ENCODE assay signal across 12 mouse cellular contexts in genomic region chr2:156289552-156290160, GRCm38 (mm10). TPM values are rescaled to one million over a fixed set of nuclear protein-coding genes. Genes with fewer than 3 reads are reported as not detected.
DNase-seq lines count a peak whose midpoint lies in the region; ATAC-seq and TF ChIP-seq lines count a peak whose summit lies in the region.
"Had no signal": no experiment of that assay in that cellular context is flagged by ENCODE, and none has a peak within 500 bp of the region (broad histone marks: within the 10 kb centered on the region; RNA-seq: fewer than 3 reads in every experiment).

No protein-coding gene starts in this region.

- peak overlapping the region; percentile 70 for H3K27ac ChIP-seq in heart, embryonic 15.5 days
- peak overlapping the region; percentile 16; the same call in 1 of the 2 replicates for H3K27ac ChIP-seq in olfactory bulb, adult 2 months (ENCODE audit: insufficient read depth, low read depth, low read length)
- H3K27ac ChIP-seq in neural tube, embryonic 15.5 days (replicated peaks) = no peak overlapping the region
- H3K27ac ChIP-seq: hindbrain, postnatal 0 days; kidney, postnatal 0 days; liver, embryonic 13.5 days had no signal

- 63% methylated on average over 2 of the region's 2 CpGs for WGBS in heart, embryonic 15.5 days
- WGBS in lung, adult 2 months = 80% methylated on average over 2 of the region's 2 CpGs
- WGBS in olfactory bulb, adult 2 months = 76% methylated on average over 2 of the region's 2 CpGs
- WGBS in neural tube, embryonic 15.5 days = 91% methylated on average over 2 of the region's 2 CpGs

- no peaks in the 10 kb centered on the region for H3K9me3 ChIP-seq in heart, embryonic 15.5 days (replicated peaks)
- no peaks in the 10 kb centered on the region for H3K9me3 ChIP-seq in neural tube, embryonic 15.5 days (replicated peaks)
- H3K9me3 ChIP-seq: liver, embryonic 13.5 days had no signal

- H3K27me3 ChIP-seq in heart, embryonic 15.5 days = no peaks in the 10 kb centered on the region
- H3K27me3 ChIP-seq in neural tube, embryonic 15.5 days (replicated peaks) = no peaks in the 10 kb centered on the region
- H3K27me3 ChIP-seq: CH12.LX; liver, embryonic 13.5 days had no signal

- no peak overlapping the region for H3K4me3 ChIP-seq in heart, embryonic 15.5 days
- H3K4me3 ChIP-seq in lung, adult 2 months (replicated peaks; ENCODE audit: extremely low read depth, low read depth, low read length) = no peak overlapping the region
- H3K4me3 ChIP-seq in olfactory bulb, adult 2 months (ENCODE audit: insufficient read depth, low read depth, low read length) = no peak overlapping the region
- H3K4me3 ChIP-seq in neural tube, embryonic 15.5 days (replicated peaks) = no peak overlapping the region
- H3K4me3 ChIP-seq: liver, embryonic 13.5 days had no signal

- no peak for TF ChIP-seq CTCF in lung, adult 2 months (IDR thresholded peaks at IDR 0.05; ENCODE audit: insufficient read depth, low read length)
- no peak for TF ChIP-seq CTCF in olfactory bulb, adult 2 months (IDR thresholded peaks at IDR 0.05; ENCODE audit: insufficient read depth, low read depth, low read length)

- H3K36me3 ChIP-seq in heart, embryonic 15.5 days = peaks cover 17% of the 10 kb centered on the region; the same call in 1 of the 2 replicates
- H3K36me3 ChIP-seq in neural tube, embryonic 15.5 days = peaks cover 42% of the 10 kb centered on the region

- TF ChIP-seq POLR2A in lung, adult 2 months (IDR thresholded peaks at IDR 0.05; ENCODE audit: borderline replicate concordance, extremely low read depth, low read depth, low read length) = no peak
- TF ChIP-seq POLR2A in olfactory bulb, adult 2 months (IDR thresholded peaks at IDR 0.05; ENCODE audit: insufficient read depth, low read depth, low read length) = no peak

- H3K4me2 ChIP-seq in heart, embryonic 15.5 days = no peak overlapping the region
- no peak overlapping the region for H3K4me2 ChIP-seq in neural tube, embryonic 15.5 days
- H3K4me2 ChIP-seq: liver, embryonic 13.5 days had no signal

- no peak for ATAC-seq in heart, embryonic 15.5 days (replicated peaks; ENCODE audit: insufficient number of reproducible peaks, insufficient read depth, low FRiP score, low read depth)
- no peak for ATAC-seq in erythroid progenitor cell, adult 5-6 weeks (replicated peaks; ENCODE audit: low FRiP score, poor library complexity, severe bottlenecking)
- no peak for ATAC-seq in neural tube, embryonic 15.5 days (ENCODE audit: low FRiP score)
- ATAC-seq: hindbrain, postnatal 0 days had no signal

- intact Hi-C loops in heart, postnatal 14 days (cut with DNase I) = no loop called here

- 0 out of 2 replicates have a peak, but pooled peaks cover 9% of the 10 kb centered on the region for H3K4me1 ChIP-seq in heart, embryonic 15.5 days (replicated peaks)
- no peaks in the 10 kb centered on the region; the same call in 1 of the 2 replicates for H3K4me1 ChIP-seq in lung, adult 2 months (ENCODE audit: control insufficient read depth, insufficient read depth, low read length)
- no peaks in the 10 kb centered on the region; the same call in 1 of the 2 replicates for H3K4me1 ChIP-seq in olfactory bulb, adult 2 months (ENCODE audit: control insufficient read depth, insufficient read depth, low read length)
- no peaks in the 10 kb centered on the region for H3K4me1 ChIP-seq in neural tube, embryonic 15.5 days
- H3K4me1 ChIP-seq: liver, embryonic 13.5 days had no signal

- no peak for DNase-seq in heart, postnatal 14 days
- peak; percentile 51 for DNase-seq in lung, postnatal 36 days
- no peak for DNase-seq in lung, adult 2 months
- peak; percentile 78 to 79 for DNase-seq in cerebellum, adult 18-20 months
- DNase-seq: liver, embryonic 13.5 days had no signal

- H3K9ac ChIP-seq in heart, embryonic 15.5 days = no peak overlapping the region
- no peak overlapping the region for H3K9ac ChIP-seq in neural tube, embryonic 15.5 days (replicated peaks)
- H3K9ac ChIP-seq: liver, embryonic 13.5 days had no signal

RNA-seq across cellular contexts. Expression of gene Cnbd2, which starts 22.4 kb away (rescaled TPM):
- polyA plus RNA-seq in heart, embryonic 15.5 days (2015; fragmentation: Nextera tagmentation; extraction: Ambion mirVana) = 2.6 TPM in 2 replicates
- total RNA-seq in heart, postnatal 14 days (2021) = 1 to 10 TPM in 1 of 2 experiments, under 1 TPM in 1; 0.91 to 1.5 TPM
- 0.96 and 1.2 TPM in 2 replicates for polyA plus RNA-seq in lung, adult 2 months (2012; rRNA removed)
- not detected in 2 replicates for polyA plus RNA-seq in olfactory bulb, adult 2 months (2012; ENCODE audit: insufficient read depth, insufficient read length, low replicate concordance, missing spikeins)
- 5.4 TPM in 1 of 2 replicates, not detected in the other for total RNA-seq in erythroid progenitor cell, adult 5-6 weeks (2015; ENCODE audit: low replicate concordance)
- 3.1 TPM in 1 of 2 replicates, not detected in the other for total RNA-seq in erythroid progenitor cell, adult 5-6 weeks (2017; ENCODE audit: low replicate concordance)
- polyA plus RNA-seq in neural tube, embryonic 15.5 days (2015; fragmentation: Nextera tagmentation; extraction: Ambion mirVana) = 8.1 and 9.2 TPM in 2 replicates

RNA-seq across cellular contexts. Expression of gene Scand1, which starts 22.8 kb away (rescaled TPM):
- polyA plus RNA-seq in heart, embryonic 15.5 days (2015; fragmentation: Nextera tagmentation; extraction: Ambion mirVana) = 56.0 and 61.0 TPM in 2 replicates
- 10 to 100 TPM; 78.8 to 79.7 TPM for total RNA-seq in heart, postnatal 14 days (2021)
- polyA plus RNA-seq in lung, adult 2 months (2012; rRNA removed) = 157 and 282 TPM in 2 replicates
- not detected in 2 replicates for polyA plus RNA-seq in olfactory bulb, adult 2 months (2012; ENCODE audit: insufficient read depth, insufficient read length, low replicate concordance, missing spikeins)
- total RNA-seq in erythroid progenitor cell, adult 5-6 weeks (2015; ENCODE audit: low replicate concordance) = 3.8 TPM in 1 of 2 replicates, not detected in the other
- 1.4 and 2.8 TPM in 2 replicates for total RNA-seq in erythroid progenitor cell, adult 5-6 weeks (2017; ENCODE audit: low replicate concordance)
- 94.0 and 111 TPM in 2 replicates for polyA plus RNA-seq in neural tube, embryonic 15.5 days (2015; fragmentation: Nextera tagmentation; extraction: Ambion mirVana)

Comparison
In these comparisons a context has a peak if more than half of its experiments do, and no peak if none do; other contexts are left out.
1. DNase-seq: peak in lung, postnatal 36 days (single experiment) and cerebellum, adult 18-20 months (2 of 2); none in heart, postnatal 14 days (0 of 2) and lung, adult 2 months (single experiment).
2. RNA of gene Scand1, which starts 22.8 kb away (polyA plus RNA-seq): 157 to 282 TPM in lung, adult 2 months, 94.0 to 111 TPM in neural tube, embryonic 15.5 days and 56.0 to 61.0 TPM in heart, embryonic 15.5 days; not detected in olfactory bulb, adult 2 months; every median in the first group is over 10 times any median in the second.